19 mouse cellular contexts compared by ENCODE assay signal in genomic region chr5:67340811-67341210, GRCm38 (mm10).
"Had no signal": no experiment of that assay in that cellular context is flagged by ENCODE, and none has a peak within 500 bp of the region (broad histone marks: within the 10 kb centered on the region; RNA-seq: fewer than 3 reads in every experiment).

No protein-coding gene starts in this region.

- DNase-seq: liver, postnatal 0 days; lung, adult 2 months; lung, postnatal 14 days; lung, postnatal 36 days; right cerebral cortex, postnatal 14 days; thymus, adult 2 months; thymus, postnatal 25 days; thymus, postnatal 4 days had no signal

- H3K27ac ChIP-seq: liver, embryonic 15.5 days; lung, embryonic 15.5 days; macrophage; midbrain, embryonic 13.5 days; midbrain, embryonic 15.5 days; neural tube, embryonic 13.5 days; neural tube, embryonic 15.5 days; stomach, embryonic 15.5 days; stomach, postnatal 0 days had no signal

- ATAC-seq: liver, postnatal 0 days; lung, postnatal 0 days; midbrain, embryonic 13.5 days; midbrain, embryonic 15.5 days had no signal

- H3K4me1 ChIP-seq: liver, embryonic 15.5 days; lung, embryonic 15.5 days; midbrain, embryonic 13.5 days; midbrain, embryonic 15.5 days; neural tube, embryonic 13.5 days; neural tube, embryonic 15.5 days; stomach, embryonic 15.5 days had no signal

- H3K9me3 ChIP-seq: liver, embryonic 15.5 days; lung, embryonic 15.5 days; midbrain, embryonic 13.5 days; midbrain, embryonic 15.5 days; neural tube, embryonic 13.5 days; neural tube, embryonic 15.5 days; stomach, embryonic 15.5 days had no signal

- H3K4me3 ChIP-seq: liver, embryonic 15.5 days; lung, embryonic 15.5 days; midbrain, embryonic 13.5 days; midbrain, embryonic 15.5 days; myocyte; neural tube, embryonic 13.5 days; neural tube, embryonic 15.5 days; stomach, embryonic 15.5 days had no signal

- H3K9ac ChIP-seq: liver, embryonic 15.5 days; liver, postnatal 0 days; lung, embryonic 15.5 days; midbrain, embryonic 13.5 days; midbrain, embryonic 15.5 days; neural tube, embryonic 13.5 days; neural tube, embryonic 15.5 days; stomach, embryonic 15.5 days had no signal

- H3K27me3 ChIP-seq: liver, embryonic 15.5 days; lung, embryonic 15.5 days; midbrain, embryonic 13.5 days; midbrain, embryonic 15.5 days; neural tube, embryonic 13.5 days; neural tube, embryonic 15.5 days; stomach, embryonic 15.5 days had no signal
